Mouse (Mus musculus) brain, embryonic 18.5 days (tissue): ENCODE measurements around the gene Arhgef3.
"Not testable (repeated sequence)": the region's sequence is repeated elsewhere in the genome, so short reads cannot be mapped to it uniquely, and the experiment has no call there.

ENCODE experiments used
- DNase-seq: peaks from one replicate; pipeline ENCODE4 v3.0.0-alpha.2; 2012; ENCODE audit warnings: low read depth, low spot score

Gene Arhgef3

DNA sequence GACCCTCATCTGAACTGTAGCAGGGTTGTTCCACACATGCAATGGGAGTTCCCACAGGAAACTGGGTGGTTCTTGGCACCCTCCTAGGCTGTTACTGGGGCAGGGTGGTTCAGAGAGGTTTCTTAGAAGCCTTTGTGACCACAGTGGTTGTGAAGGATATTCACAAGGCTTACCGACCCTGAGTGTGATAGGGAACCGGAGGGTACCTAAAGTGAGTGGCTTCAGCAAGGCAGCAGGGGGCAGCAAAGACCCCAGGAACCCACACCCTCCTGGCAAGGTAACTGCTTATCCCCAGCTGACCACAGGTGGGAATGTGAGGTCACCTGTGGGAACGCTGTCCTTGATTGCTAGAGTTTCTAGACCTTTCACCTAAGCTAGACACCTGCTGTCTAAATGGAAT lies 77.8 kb downstream of the Arhgef3 start:
- no peak for DNase-seq

DNA sequence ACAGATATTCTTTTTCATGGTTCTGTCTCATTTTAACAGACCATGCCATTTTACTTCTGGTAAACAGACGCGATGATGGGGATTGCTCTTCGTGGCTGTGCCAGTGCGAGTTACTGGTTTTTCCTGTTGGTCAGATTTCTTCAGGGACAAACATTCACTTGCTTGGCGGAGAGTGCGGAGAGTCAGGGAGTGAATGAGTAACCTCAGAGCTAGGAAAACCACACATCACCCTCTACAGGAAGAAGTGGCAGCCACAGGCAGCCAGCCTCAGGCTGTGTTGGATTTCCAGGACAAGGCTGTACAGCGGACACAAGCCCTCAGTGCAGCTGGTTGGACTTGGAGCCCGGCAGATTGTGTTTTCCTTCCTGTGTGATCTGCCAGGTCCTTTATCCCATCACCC lies 82.3 kb downstream of the Arhgef3 start:
- DNase-seq, result no peak

DNA sequence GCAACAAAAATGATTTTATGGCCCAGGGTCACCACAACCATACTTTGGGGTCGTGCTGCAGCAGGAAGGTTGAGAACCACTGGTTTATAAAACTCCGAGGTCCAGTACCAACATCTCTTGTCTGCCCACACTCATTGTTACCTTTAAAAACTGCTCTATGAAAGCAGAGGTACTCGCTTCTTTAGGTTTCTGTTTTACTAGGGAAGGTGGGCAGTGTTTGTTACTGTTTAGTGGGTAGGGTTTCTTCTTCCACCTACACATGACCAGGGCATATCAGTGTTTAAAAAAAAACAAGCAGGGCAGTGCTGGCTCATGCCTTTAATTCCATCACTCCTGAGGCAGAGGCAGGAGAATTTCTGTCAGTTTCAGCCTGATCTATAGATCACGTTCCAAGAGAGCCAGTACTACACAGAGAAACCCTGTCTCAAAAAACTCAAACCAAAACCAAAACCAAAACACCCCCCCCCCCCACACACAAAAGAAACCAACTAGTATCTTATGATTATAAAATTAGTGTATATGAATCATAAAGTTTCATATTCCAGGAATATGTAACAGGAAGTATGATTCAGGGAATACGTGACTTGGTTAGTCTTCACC lies 83.9 kb downstream of the Arhgef3 start:
- DNase-seq, result no peak

DNA sequence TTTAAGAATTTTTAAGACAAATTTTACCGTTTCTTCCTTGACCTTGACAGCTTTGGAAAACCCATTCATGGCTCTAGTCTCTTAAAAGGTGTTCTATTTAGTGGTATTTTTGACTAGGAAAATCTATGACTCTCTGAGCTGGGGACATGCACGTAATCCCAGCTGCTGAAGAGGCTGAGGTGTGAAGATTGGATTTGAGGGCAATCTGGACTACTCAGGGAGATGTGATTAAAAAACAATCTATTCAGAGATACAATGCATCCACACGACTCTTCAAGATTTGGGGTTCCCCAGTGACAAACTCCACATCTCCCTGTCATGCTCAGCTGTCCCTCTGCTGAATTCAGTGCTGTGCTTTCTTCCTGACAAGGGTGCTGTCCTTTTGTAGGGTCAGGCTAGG lies 84.4 kb downstream of the Arhgef3 start:
- DNase-seq, result no peak

DNA sequence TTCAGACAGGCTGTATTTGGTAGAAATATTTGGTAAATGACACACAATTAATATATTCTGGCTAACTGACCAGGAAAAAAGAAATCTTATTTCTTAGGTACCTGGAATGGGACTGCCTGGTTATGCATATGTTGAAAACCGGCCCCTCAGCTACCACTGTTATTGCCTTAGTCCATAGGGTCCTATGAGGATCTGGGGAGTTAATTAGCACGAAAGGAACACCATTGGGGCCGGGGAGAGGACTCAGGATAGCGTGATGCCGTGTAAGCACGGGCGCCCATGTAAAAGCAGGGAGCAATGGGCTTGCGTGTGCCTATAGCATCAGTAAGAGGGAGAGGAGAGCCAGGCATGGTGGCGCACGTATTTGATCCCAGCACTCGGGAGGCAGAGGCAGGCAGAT lies 85.2 kb downstream of the Arhgef3 start:
- DNase-seq, result no peak

DNA sequence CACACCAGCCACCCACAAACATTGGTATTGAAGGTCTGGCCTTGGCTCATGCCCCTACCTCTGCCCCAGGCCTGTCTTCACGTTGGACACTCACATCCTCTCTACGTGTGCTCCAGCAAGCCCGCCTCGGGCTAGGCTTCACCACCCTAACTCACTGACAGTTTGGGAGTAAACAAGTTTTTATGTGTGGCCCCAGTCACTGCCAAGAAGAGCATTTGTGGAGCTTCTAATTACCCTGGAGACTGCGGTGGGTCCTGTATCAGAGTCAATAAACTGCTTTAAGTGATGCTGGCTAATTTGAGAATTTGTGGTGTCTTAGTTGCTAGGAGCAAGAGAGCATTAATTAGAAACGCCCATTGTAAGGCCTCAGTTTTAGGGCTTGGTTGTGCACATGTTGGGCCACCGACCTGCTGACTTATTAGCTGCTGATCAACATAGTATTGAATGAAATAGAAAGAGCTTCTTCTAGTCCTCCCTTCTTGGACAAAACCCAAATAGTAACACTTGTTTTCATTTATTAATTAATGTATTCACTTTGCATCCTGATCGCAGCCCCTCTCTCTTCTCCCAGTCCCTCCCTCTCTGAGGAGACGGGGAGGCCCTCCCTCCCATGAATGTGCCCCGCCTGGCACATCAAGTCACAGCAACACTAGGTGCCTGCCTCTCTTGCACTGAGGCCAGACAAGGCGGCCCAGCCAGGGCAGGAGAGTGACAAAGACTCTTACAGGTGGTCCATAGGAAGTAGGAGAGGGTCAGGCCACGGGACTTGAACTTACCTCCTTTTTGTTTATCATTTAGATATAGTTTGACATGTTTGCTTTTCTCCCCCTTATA lies 86.3 kb downstream of the Arhgef3 start:
- DNase-seq, result no peak

DNA sequence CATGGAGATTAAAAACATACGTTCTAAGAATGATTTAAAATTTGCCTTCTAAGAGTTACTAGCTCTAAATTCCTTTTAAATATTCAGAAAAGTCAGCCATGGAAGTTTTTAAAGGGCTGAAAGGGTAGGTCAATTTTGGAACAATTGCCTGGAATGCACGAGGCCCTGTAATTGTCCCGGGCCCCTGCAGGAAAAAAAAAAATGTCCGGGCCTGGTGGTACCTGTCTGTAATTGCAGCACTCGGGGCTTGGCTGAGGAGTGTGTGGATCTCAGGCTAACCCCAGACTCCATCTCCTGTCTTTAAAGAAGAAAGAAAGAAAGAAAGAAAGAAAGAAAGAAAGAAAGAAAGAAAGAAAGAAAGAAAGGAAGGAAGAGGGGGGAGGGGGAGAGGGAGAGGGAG lies 87.1 kb downstream of the Arhgef3 start:
- DNase-seq, result no peak

DNA sequence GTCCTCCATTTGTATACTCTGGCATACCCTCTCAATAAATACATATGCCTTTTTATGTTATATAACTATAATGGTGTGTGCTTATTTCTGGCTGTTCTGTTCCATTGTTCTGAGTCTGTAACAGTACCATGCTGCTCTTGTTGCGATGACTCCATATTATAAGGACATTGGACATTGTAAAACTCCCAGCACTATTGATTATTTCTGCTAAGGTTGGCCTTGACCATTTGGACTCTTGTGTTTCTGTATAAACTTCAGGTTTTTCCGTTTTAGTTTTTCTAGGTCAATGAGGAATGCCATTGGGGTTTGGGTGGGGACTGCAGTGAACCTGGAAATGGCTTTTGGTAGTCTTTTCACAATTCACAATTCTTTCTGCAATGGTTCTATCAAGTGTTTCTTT lies 90.0 kb downstream of the Arhgef3 start:
- DNase-seq, result no peak

DNA sequence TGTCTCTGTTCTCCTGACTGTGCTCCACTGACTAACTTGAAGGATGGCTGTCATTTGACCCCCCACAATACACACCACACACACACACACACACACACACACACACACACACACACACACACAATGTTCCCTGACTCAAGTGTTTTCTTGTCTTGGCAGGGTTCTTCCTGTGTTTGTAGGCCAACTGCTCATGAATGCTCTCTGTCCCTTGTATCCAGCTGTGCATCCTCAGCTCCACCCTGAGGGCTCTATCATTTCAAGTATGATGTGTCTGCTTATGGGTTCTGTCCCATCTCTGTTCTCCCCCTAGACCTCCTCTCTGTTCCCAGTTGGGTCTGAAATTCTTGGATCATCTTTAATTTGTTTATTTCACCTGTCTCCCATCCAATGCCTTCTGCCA lies 91.7 kb downstream of the Arhgef3 start:
- no peak for DNase-seq

DNA sequence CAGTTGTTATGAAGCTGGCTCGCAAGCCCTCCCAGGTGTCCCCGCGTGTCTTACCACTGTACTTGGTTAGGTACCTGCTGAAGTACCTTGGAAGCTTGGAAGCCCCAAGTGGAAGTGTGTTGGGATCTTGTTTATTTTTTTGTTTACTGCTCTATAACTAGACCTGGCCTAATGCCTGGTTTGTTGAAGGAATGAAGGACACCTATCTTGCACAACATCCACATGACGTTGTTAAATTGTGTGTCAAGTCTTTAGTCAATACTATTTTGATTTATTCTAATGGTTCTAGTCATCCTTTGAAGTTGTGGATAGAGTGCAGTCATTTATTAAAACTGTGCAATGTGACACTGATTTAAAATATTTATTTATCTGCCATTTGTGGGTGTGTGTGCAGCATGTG lies 94.8 kb downstream of the Arhgef3 start:
- DNase-seq, result no peak

DNA sequence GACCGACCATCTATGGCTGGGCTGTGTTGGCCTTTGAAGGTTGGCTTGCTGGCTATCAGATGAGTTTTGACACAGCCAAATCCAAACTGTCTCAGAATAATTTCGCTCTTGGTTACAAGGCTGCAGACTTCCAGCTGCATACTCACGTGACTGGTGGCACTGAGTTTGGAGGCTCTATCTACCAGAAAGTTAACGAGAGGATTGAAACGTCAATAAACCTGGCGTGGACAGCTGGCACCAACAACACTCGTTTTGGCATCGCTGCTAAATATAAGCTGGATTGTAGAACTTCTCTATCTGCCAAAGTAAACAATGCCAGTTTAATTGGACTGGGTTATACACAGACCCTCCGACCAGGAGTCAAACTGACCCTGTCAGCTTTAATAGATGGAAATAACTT lies 96.1 kb downstream of the Arhgef3 start:
- DNase-seq, result not testable (repeated sequence)

DNA sequence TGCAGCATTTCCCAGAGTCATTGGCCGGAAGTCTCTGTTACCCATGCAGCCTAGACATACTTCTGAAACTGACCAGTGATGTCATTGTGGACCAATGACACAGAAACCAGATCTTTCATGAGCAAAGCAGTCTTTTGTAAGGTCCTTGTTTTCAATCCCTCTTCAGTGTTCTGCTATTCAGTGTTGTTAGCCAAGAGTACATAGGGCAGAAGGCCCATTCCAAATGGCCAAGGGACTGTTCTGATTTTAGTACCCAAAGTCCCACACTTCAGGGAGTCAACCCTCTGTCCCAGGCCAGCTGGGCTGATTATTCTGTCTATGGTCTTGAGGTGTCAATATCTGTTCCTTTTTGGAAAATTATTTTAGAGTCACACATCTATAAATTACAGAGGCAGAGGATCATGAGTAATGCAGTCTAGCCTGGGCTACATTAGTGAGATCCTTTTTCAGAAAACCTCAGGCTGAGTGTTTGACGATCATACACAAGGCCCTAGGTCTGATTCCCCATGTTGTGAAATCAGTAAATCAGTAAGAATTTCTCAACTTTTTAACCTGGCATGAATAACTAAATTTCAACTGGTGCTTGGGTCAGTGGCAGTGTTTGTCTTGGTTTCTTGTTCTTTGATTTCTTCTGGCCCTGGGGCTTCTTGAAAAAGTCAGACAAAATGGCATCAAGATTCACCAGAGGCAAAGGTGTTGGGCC lies 97.2 kb downstream of the Arhgef3 start:
- DNase-seq, result no peak

DNA sequence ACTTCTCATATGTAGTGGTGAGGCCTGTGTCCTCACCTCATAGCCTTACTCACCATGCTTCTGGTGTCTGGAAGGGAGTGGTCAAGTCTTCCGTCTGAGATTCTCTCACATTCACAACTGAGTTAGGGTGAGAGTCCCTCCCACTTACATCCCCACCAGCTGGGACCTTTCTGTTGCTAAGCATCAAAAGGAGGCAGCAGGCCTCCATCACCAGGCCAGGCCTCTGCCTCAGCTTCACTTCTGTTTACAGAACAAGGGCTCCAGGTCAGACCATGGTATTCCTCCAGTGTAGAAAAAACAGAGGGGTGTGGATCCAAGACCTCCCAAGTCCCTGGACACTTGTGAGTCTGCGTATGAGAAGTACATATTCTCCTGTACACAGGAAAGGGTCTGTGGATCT lies 99.5 kb downstream of the Arhgef3 start:
- DNase-seq, result no peak

DNA sequence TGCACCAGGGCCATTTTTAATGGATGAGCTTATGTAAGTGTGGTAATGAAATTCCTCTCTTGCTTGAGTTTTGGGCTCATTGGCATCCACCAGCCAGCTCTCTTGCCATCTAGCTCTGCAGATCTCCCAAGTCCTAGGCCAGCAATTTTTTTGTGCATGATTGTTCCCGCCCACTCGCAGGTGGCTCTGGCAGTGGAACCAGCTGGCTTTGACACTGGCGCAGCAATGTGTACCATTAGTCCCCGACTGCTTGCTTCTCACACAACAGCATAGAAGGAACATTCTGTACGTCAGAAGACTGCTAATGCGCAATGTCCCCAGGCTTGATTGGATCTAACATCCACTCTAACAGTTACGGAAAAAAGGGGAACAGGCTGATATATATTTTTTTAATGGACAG lies 105.0 kb downstream of the Arhgef3 start:
- DNase-seq, result no peak

DNA sequence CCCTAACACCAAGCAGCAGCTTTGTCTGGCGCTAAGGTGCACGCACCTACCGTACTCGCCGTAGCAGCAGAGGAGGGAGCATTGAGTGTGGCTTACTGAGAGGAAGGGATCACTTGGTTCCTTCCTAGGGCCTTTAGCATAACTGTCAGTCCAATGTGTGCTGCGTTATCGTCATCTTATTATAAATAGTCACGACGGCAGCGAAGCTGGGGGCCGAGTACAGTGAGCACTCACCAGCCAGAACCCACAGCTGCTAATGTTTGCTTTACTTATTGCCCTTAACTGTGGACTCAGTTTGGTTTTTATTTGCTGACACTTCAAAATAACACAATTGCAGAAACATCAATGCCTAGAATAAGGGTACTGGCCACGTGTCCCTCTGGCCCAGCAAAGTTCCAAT lies 105.6 kb downstream of the Arhgef3 start:
- DNase-seq, result no peak

DNA sequence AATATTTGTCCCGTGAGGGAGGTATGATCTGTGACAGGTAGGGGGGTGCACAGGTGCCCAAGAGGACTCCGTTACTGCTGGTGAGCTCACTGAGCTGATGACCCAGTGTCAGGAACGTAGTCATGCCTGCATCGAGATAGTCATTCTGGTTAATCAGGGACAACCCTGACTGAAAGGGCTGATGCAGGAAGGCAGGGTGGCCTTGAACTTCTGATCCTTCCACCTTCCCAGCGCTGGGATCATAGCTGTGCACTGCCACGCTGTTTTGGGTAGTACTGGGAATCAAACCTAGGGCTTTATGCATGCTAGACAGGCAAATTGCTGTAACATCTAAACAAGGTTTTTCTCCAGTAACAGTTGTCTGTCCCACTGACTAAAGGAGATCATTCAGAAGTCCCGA lies 109.9 kb downstream of the Arhgef3 start:
- DNase-seq, result no peak

DNA sequence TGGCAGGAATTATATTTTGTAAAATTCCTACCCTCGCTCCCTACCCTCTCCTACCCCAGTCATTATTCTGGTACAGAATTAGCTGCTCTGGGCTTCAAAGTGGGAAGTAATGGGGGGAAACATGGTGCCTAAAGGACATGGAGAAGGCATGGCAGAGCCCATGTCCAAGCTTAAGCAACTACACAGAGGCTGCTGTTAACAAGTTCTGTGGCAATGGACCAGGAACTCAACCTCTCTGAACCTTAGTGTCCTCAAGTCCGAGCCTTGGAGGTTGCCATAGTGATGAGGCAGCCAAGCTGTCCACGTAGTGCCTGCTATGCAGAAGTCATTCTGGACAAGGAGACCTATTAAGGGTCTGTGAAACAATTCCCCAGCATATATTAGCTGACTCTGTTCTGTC lies 111.6 kb downstream of the Arhgef3 start:
- no peak for DNase-seq

DNA sequence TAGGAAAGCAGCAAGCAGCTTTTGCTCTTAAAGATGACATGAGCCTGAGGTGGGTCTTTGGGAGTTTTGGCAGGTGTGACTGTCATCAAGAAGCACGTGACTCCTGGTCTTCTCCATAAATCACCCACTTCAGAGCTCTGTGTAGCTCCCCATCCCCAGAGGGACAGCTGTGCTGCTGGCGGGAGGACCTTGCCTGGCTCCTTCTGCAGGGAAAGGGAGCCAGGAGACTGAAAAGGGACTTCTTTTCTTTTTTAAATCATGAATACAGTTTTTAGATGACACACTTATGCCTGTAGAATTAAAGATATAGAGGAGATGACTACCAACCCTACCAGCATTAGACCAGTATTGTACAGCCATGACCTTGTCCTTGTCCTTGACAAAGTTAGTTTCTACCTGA lies 113.6 kb downstream of the Arhgef3 start:
- DNase-seq, result no peak

DNA sequence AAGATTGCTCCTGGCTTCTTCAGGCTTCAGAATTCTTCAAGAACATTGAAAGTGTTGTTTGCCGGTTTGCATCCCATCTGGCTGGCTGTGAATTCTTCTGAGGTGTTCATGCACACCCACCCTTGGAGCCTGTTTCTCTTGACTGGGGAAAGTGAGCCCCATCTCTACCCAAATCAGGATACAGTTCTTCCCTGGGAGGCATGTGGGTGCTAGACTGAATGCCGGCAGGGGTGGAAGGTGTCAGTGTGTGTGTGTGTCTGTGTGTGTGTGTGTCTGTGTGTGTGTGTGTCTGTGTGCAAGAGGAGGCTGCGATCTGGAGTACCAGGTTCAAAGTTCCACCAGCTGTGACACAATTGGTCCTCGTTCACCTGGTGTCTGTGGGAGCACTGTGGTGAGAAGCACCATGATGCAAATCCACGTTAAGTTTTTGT lies 114.3 kb downstream of the Arhgef3 start:
- no peak for DNase-seq

DNA sequence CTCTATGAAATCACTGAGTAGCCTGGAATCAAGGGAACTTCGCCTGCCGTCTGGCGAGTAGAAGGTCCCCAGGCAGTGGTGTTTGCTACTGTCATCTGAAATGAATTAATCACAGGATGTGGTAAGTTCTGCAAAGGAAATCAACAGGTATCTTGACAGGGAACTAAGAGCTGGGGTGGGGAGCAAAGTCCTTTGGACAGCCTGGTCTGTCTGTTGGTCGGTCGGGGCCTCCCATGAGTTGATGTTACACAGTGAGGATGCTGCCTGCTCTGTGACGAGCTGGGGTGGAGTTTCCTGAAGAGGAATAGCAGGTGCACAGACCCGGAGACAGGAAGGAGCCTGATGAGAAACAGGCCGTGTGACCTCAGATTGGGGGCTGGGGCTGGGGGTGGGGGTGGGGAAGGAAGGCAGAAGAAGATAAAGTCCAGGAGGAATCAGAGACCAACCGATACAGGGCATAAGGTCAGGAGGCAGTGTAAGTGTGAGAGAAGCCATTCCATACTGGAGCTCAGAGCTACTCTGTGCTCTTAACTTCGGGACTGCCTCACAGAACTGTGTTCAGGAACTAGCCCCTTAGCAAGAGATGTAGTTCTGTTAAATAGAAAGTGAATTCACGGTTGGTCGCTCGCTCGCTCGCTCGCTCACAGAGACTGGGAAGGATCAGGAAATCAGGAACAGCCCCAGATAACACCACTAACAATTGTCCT lies 114.9 kb downstream of the Arhgef3 start:
- no peak for DNase-seq

DNA sequence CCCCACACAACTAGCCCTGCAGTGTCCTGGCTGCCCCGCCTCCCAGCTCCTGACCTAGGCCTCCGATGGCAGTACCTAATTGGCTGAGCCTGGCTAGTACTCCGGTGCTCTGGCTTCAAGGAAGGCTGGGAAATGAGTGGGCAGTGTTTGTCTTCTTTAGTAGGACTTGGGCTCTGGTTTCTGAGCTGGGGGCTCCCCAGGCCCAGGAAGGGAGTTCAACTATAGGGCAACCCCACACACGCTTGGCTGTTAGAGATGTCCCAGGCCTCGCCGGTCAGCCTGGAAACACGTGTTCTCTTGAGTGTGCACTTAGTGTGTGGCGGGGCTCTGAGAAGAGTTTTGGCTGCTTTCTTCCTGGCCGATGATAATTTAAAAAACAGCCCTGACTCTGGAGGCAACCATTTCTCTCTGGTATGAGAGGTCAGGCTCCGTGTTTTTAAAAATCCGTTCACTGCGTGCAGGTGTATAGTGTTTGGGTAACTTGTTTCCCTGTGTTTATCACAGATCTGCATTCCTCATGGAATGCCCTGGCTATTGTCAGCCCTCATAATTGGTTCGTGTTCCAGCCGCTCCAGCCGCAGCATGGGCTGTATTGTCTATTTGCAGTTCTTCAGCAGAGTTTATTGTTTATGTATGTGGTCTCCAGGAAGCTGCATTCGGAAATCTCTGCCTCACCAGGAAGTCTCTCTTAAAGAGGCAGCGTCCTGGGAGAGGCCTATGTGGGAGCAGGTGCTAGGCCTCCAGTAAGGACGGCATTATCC lies 115.7 kb downstream of the Arhgef3 start:
- no peak for DNase-seq

DNA sequence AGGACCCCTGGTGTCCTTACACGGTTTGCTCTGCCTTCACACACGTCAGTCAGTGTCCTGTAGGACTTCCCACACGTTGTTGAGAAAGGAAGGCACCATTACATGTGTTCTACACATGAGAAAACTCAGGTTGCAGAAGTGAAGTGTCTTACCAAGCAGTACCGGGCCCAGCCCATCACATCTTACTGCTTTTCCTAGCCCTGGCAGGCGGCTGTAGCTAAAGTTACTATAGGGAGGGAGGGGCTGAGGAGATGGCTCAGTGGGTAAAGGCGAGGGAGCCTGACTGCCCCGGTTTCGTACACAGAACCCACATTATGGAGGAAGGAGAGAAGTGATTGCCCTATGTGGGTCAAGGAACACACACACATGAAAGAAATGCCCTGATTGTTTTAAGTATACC lies 116.8 kb downstream of the Arhgef3 start:
- no peak for DNase-seq
